Mouse (Mus musculus) neural tube, embryonic 13.5 days (tissue): Measurements from ENCODE around the gene Shq1. TPM values are rescaled to one million over a fixed set of nuclear protein-coding genes. Genes with fewer than 3 reads are reported as not detected.

ENCODE experiments used
- ATAC-seq: fragments of 200-750 bp; cut with Nextera tagmentation; 2 replicates; pipeline ENCODE4 v1.8.0; 2017; ENCODE audit warnings: low read depth, mild to moderate bottlenecking, moderate TSS enrichment, moderate library complexity
- H3K27ac ChIP-seq: fragments of 300-500 bp; sonication (generic); replicated peaks from 2 replicates; pipeline ENCODE4 v1.5.1; 2015; ENCODE audit warnings: moderate library complexity, mild to moderate bottlenecking, inconsistent platforms
- H3K27me3 ChIP-seq: fragments of 300-500 bp; sonication (generic); 2 replicates; pipeline ENCODE4 v1.6.1; 2015; ENCODE audit warnings: mild to moderate bottlenecking, inconsistent platforms
- H3K36me3 ChIP-seq: fragments of 300-500 bp; sonication (generic); 2 replicates; pipeline ENCODE4 v1.6.1; 2015; ENCODE audit warnings: mild to moderate bottlenecking, inconsistent platforms
- H3K4me1 ChIP-seq: fragments of 300-500 bp; sonication (generic); replicated peaks from 2 replicates; pipeline ENCODE4 v1.6.1; 2015; ENCODE audit warnings: inconsistent platforms
- H3K4me2 ChIP-seq: fragments of 300-500 bp; sonication (generic); 2 replicates; pipeline ENCODE4 v1.6.1; 2015; ENCODE audit warnings: inconsistent platforms, mild to moderate bottlenecking, moderate library complexity
- H3K4me3 ChIP-seq: fragments of 300-500 bp; sonication (generic); 2 replicates; pipeline ENCODE4 v1.5.1; 2015; ENCODE audit warnings: mild to moderate bottlenecking, inconsistent platforms
- H3K9ac ChIP-seq: fragments of 300-500 bp; sonication (generic); 2 replicates; pipeline ENCODE4 v1.6.1; 2015; ENCODE audit warnings: moderate library complexity, mild to moderate bottlenecking, inconsistent platforms
- H3K9me3 ChIP-seq: fragments of 300-500 bp; sonication (generic); 2 replicates; pipeline ENCODE4 v1.6.1; 2016; ENCODE audit warnings: inconsistent platforms
- WGBS: fragments of 180-500 bp; shearing (Covaris S2); methylation state at CpG from one replicate; pipeline ENCODE4 v1.1.7; 2015; 5-methylcytosine and 5-hydroxymethylcytosine counted together
- polyA plus RNA-seq: library from polyadenylated mRNA; unstranded; fragments of >200 nt; fragmentation: Nextera tagmentation; extraction: Ambion mirVana; gene quantifications from 2 replicates; pipeline ENCODE4 v1.2.1, GENCODE M21; 2015

The Shq1 gene
- polyA plus RNA-seq, 1 experiment from 2014 or later = 9.8 TPM

DNA sequence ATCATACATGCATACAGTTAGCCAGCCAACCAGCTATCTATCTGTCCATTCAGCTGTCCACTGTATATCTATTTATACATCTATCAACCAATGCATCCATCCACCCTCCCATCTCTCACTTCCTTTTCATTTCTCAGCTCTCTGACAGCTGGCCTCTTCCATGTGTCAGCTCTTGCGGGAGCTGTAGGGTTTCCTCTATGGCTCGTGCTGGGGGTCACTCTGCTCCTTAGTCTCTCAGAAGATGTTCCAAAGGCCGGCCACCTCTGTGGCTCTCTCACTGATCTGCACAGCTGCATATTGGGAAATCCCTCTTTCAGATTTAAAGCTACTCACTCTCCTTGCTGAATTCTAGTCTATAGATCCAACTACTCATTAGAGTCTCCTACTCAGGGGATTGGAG lies 148.5 kb downstream of the Shq1 start:
- Histone ChIP-seq H3K27me3 (peaks cover 42% of the 10 kb centered on the region), H3K36me3 (no peaks in the 10 kb centered on the region), H3K9me3 (no peaks in the 10 kb centered on the region), H3K9ac (no peak overlapping the region), H3K4me2 (no peak overlapping the region), H3K4me3 (no peak overlapping the region), H3K27ac (no peak overlapping the region), H3K4me1 (peaks cover 52% of the 10 kb centered on the region)
- ATAC-seq = no peak
- WGBS = 72% methylated on average over 3 of the region's 3 CpGs

DNA sequence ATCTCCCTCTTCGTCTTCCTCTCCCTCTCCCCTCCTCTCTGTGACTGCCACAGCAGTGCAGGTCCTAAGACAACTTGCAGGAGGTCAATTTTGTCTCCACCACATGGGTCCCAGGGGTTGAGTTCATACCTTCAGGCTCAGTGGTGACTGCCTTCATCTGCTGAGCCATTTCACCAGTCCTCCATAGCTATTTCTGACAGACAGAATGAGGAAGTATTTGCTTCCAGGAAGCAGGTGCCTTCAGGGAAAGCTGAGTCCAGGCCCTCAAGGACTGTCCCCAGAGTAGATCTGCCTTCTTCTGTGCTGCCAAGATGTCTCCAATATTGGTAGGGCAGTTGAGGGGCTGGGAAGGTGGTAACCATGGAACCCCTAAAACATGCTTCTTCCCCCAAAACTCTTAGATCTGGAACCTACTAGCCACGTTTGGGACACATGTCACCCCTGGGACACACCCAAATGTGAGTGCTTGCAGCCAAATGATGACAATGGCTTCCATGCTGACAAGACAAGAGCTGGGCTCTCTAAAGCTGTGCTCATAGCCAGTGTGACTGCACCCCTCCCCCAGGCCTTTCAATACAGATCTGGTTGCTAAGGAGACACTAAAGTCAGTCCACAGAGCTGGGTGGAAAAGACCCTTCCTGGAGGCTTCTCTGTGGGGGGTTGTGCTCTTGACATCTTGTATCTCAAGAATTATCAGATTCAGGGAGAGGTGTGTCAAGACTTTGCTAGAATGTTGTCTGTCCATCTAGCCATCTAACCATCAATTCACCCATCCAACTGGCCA lies 149.2 kb downstream of the Shq1 start:
- Histone ChIP-seq H3K4me1 (peaks cover 52% of the 10 kb centered on the region), H3K9ac (no peak overlapping the region), H3K4me3 (no peak overlapping the region), H3K27me3 (peaks cover 48% of the 10 kb centered on the region), H3K9me3 (no peaks in the 10 kb centered on the region), H3K27ac (no peak overlapping the region), H3K4me2 (no peak overlapping the region), H3K36me3 (no peaks in the 10 kb centered on the region)
- WGBS = 54% methylated on average over 2 of the region's 2 CpGs
- ATAC-seq = no peak

- WGBS = 59% methylated on average over 5 of the region's 5 CpGs
- Histone ChIP-seq H3K4me1 (peaks cover 41% of the 10 kb centered on the region), H3K9me3 (no peaks in the 10 kb centered on the region), H3K27ac (no peak overlapping the region), H3K27me3 (peaks cover 45% of the 10 kb centered on the region), H3K36me3 (no peaks in the 10 kb centered on the region), H3K4me3 (no peak overlapping the region), H3K9ac (no peak overlapping the region), H3K4me2 (no peak overlapping the region)
- ATAC-seq = no peak
Observed at GRCm38 (mm10) chr6:100520558-100521099, 150.3 kb downstream of the Shq1 start.

DNA sequence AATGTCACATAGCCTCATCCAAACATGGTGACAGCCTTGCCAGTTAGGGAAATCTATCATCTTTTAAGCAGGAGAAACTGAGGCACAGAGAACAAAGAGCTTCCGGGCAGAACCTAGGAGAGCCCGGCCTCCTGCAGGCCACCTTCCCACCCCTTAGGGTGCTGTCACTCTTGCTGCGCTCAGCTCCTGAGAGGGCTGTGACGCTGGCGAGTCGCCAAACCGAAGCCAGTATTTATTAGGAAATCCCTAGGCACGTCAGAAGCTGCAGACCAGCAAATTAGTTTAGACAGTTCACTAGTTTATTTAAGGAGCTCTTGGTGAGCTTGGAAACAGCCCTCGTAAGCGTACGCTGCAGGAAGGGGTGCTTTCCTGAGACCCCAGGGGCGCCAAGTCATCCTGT lies 151.1 kb downstream of the Shq1 start:
- no peak for ATAC-seq
- 44% methylated on average over 12 of the region's 12 CpGs for WGBS
- H3K27ac ChIP-seq = no peak overlapping the region
- H3K36me3 ChIP-seq = no peaks in the 10 kb centered on the region
- H3K4me1 ChIP-seq = peaks cover 38% of the 10 kb centered on the region
- H3K9ac ChIP-seq = no peak overlapping the region
- no peaks in the 10 kb centered on the region for H3K9me3 ChIP-seq
- peaks cover 49% of the 10 kb centered on the region for H3K27me3 ChIP-seq
- H3K4me3 ChIP-seq = no peak overlapping the region
- H3K4me2 ChIP-seq = no peak overlapping the region

Other genes starting within 250 kb of the Shq1 start
- 2.1 and 3.0 TPM in 2 replicates for gene Gxylt2, start 33.6 kb upstream of the Shq1 start, polyA plus RNA-seq
- 17.2 and 21.2 TPM in 2 replicates for gene Ppp4r2, start 162.5 kb upstream of the Shq1 start, polyA plus RNA-seq